Mouse (Mus musculus) retina, postnatal 7 days (tissue): Measurements from ENCODE around the gene Atg10.
"Not testable (repeated sequence)": the region's sequence is repeated elsewhere in the genome, so short reads cannot be mapped to it uniquely, and the experiment has no call there.

ENCODE experiments used
- DNase-seq: peaks from one replicate; pipeline ENCODE4 v3.0.0-alpha.2; 2012; ENCODE audit warnings: low read depth, low spot score

Atg10 gene

DNA sequence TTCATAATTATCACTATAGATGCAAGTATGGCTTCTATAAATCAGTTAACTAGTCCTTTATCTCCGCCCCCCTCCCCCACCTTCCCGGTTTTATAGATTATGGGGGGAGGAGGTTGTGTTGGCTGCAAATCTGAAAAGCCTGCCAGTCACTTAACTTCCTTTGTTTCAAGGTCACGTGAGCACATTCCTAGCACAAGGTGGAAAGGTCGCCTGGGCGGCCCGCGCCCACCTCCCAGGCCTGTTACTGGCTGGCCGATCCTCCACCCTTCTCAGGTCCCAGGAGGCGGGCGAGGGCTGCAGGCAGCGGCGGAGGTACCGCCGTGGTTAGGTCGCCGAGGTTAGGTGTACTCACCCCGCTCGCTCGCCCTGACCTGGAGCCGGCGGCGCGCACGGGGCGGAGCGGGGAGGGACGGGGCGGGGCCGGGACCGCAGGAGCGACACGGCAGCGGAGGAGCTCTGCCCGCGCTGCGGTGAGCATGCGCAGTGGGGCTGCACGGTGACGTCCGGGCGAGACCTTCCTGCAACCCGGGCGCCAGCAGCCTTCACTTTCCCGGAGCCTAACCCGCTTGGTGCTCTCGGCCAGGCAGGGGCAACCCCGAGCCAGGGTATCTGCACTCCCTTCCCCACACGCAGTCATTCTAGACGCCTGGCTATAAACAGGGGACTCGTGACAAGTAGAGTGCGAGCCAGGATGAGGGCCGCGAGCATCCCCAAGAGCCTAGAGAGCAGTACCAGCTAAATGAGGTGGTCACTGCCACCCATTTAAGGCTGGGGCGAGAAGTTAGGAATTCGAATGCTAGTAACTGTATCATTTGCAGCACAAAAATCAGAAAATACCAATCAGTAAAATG lies at the start of gene Atg10:
Atg10 (minus strand) TSS at position 382 of the 851 bp plus-strand sequence.
- DNase-seq = peak; percentile 83

DNA sequence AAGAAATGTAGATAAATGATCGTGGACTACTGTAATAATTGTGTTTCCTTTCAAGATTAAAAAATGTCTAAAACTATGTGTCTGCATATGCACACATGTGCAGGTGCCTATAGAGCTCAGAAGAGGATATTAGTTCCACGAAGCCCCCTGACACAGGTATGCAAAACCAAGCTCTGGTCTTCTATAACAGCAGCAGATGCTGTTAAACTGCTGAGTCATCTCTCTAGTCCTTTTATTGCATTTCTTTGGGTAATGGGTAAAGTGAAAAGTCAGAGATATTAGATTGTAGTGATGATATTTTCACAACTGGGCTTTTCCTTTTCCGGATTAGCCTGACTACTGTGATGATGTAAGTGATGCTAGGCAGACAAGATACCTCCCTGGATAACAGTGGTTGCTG lies 28.6 kb upstream of the Atg10 start:
- no peak for DNase-seq

- no peak for DNase-seq
Measured at GRCm38 (mm10) chr13:91251636-91252035, 27.9 kb upstream of the Atg10 start.

DNA sequence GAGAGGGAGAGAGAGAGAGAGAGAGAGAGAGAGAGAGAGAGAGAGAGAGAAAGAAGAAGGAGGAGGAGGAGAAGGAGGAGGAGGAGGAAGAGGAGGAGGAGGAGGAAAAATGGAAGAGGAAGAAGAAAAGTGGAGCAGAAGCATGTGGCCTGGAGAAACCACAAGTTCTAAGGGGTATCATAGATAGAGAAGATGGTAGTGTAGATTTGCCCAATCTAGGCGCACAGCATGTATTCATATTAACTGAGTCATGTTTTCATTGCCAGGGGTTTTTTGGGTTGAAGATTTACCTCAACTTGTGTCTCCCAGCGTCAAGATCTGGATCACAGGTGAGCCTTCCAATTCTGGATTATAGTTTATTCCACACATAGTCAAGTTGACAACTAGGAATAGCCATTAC lies 26.3 kb upstream of the Atg10 start:
- DNase-seq = not testable (repeated sequence)

DNA sequence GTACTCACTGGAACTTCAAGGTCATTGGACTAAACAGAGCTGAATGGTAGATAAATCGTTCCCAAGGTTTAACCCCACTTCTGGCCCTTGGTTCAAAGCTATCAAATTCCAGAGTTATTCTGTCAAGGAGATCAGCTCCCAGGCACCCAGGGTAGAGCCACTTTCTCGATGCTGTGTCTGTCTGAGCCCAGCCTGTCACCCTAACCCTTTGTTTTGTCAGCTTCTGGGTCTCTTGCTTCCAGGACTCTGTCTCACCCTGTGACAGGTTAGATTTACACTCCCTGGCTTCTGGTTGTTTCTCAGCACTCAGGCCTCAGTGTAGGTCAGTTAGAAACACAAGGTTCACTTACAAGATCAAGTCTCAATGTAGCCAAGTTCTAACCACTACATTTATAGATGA lies 22.7 kb upstream of the Atg10 start:
- DNase-seq = no peak

DNA sequence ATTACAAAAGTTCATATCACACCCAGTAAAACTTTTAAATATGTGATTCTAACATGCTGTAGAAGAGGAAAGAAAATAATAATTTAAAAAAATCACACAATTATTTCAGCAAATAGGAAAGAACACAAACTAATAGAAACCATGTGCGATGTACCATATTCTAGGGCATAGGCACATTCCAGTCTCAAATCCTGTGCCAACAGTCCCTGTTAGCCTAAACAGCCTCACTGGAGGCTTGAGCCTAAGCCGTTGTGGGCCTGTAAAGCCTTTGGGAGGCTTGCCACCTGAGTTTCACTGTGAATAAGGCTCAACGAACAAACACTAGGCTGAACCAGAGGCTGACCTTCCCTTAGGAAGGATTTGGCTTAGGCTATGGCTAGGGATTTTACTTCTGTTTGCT lies 14.2 kb upstream of the Atg10 start:
- DNase-seq = no peak

- DNase-seq = no peak
Measured at GRCm38 (mm10) chr13:91236884-91237283, 13.1 kb upstream of the Atg10 start.

DNA sequence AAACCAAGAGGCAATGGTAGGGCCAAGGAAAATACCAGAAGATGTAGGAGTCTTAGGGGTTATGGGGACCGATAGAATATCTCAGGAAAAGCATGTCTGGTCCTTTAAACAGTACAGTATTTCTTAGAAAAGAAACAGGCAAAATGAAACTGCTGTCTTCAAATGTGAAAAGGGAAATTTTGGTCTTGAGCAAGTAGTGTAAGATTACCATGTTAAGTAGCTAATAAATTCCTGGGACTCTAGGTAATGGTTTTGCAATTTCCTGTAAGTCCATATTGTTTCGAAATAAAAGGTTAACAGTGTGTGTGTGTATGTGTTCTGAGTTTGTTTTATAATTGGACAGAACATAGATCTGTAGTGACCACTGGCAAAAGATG lies 658 bp upstream of the Atg10 start:
- DNase-seq = no peak

- DNase-seq = no peak
Measured at GRCm38 (mm10) chr13:91223063-91223462, 705 bp downstream of the Atg10 start.

GRCm38 (mm10) chr13:91221696-91222095 lies 2.1 kb downstream of the Atg10 start:
- no peak for DNase-seq

DNA sequence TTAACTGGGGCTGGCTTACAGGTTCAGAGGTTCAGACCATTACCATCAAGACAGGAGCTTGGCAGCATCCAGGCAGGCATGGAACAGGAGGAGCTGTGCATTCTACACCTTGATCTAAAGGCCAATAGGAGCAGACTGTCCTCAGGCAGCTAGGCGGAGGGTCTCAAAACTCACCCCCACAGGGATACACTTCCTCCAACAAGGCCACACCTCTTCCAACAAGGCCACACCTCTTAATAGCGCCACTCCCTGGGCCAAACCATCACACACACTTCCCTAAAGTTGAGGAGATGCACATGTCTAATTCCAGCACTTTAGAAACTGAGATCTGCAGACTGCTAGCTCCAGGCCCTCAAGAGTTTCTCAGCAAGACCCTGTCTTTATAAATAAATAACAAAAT lies 6.1 kb downstream of the Atg10 start:
- DNase-seq = no peak

- DNase-seq = no peak
Measured at GRCm38 (mm10) chr13:91216656-91217205, 7.0 kb downstream of the Atg10 start.

DNA sequence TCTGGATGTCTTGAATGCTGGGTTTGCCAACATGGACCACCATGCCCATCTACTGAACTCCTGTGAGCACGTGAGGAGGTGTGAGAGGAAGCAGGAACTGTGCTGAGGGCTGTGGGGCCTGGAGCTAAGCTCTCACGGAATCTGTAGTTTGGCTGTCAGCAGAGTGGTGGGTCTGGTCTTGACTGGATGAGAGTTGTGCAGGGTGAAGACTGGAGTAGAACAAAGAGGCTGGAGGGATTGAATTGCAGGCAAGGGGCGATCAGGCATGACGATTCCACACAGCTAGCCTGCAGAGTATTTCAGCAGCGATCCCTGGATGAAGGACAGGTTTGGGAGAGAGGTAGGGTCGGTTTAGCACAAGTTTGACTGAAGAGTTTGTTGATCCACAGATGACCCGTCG lies 10.8 kb downstream of the Atg10 start:
- no peak for DNase-seq

GRCm38 (mm10) chr13:91206237-91206636 lies 17.5 kb downstream of the Atg10 start:
- DNase-seq = no peak

DNA sequence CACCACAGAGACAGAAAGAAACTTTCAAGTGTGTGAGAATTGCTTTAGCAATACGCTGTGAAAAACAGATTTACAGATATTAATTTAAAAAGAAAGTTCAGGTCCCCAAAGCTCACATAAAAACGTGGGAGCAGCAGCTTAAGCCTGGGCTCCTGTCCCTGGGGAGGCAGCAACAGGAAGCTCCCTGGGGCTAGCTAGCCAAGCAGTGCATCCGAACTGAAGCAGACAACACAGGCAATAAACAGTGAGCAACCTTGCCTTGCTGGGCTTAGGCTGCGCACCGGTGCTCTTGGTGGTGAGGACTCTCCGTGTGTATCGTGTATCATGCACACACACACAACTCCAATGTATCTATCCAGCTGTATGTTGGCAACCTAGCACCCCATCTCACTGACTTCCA lies 21.2 kb downstream of the Atg10 start:
- no peak for DNase-seq

DNA sequence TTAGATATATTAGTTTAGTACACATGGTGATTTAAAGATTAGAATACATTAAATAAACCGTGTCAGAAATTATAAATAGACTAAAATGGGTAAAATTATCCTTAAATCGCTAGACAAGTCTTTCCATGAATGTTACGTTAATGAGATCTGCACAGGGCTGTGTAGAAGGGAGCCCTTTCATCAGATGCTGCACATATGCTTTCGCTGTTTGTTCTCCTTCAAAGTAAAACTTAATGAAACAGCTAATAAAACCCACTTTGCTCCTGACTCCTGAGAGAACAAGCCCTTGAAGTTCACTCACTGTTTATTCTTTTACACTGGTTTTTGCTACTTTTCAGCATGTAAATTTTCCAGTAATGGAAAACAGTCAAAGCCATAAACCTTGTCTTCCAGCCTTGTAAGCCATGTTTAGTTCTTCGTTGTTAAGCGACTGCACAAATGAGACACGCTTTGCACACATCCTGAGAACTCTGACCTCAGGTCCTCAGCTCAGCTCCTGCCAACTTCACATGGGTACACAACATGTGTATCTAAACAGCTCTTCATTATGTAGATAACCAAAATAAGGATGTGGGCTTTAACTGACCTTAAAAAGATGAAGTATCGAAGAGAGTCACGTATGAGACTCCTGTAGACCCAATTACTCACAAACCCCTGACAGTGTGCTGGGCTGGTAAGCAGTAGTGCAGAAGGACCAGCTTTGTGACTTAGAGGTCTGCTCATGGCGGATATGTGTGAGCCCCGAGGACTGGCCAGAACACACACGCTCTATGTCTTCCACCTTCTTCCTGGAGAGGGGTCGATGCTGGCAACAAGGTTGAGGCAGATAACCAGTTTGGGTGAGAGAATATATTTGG lies 36.2 kb downstream of the Atg10 start:
- DNase-seq = no peak

- DNase-seq = no peak
Measured at GRCm38 (mm10) chr13:91185248-91185867, 38.4 kb downstream of the Atg10 start.

DNA sequence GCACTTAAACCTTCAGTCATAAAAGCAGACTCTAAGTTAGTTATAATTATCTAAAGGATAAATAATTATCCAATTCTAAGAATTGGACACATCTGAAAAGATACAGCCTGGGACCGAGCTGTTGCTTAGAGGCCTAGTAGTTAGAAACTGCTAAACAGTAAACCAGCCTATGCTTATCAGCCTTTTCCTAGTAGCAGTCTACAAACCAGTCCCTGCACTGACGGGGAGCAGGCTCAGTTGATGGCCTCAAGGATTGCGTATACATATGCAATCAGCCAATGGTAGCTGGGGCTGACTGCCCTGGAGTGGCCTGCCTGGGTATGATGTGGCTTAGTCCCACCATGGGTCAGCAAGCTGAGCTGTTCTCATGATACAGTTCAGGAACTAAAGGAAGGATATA lies 39.5 kb downstream of the Atg10 start:
- DNase-seq = no peak

GRCm38 (mm10) chr13:91180364-91180763 lies 43.4 kb downstream of the Atg10 start:
- DNase-seq = no peak

DNA sequence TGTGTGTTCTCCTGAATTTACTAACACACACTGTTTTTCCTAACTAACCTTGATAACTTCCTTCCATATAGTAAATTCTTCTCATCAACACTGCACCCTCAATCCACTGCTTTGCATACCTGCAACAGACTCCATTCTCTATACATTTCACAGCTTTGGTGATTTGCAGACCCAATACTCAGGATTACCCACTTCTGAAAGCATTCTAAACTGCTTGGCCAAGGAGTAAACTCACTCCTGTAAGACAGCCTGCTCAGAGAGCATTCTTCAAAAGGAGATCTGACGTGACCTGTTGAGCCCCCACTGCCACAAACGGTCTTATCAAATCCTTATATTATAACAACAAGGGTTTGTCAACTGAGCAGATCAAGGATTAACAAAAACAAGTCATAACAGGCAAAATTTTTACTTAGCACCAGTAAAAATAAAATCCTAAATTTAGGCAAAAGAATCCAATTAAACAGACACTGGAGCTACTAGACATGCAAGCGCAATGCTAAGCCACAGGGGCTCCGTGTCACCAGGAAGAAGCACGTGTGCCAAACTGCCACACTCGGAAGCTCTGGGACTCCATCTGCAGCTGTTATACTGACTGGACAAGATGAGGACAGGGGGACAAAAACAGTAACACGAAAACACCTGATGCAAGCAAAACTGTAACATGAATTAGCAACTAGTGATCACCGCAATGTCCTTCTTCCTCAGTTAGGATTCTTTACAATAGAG lies 44.4 kb downstream of the Atg10 start:
- DNase-seq = no peak

DNA sequence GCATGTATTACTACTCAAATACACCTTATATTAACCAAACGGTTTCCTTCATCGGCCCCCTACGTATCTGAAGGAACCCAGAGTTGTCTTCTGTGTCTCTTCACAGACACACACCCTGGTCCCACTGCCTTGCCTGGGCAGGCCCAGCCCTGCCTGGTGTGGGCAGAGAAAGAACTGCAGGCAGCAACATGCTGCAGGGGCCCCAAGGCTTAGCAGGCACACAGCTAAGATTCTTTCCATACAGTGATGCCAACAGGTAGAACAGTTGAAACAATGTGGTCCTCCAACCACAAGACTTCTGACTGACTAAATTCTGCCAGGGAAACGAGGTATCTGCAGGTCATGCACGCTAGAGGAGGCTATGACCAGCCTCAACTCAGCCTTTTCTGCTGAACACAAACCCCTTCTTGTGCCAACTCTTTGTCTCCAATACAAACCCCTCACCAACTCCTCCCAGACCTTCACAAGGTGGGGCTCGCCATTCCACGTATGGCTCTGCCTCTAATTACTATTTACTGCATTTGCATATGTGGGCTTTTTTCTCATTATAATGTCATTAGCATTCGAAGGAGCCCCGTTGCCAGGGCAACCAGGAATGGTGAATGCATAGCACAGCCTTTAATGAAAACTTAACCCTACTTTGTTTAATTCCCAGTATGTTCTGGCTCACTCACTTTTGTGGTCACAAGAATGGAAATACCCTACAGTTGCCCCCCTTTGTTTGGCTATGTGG lies 45.2 kb downstream of the Atg10 start:
- DNase-seq = no peak
